Mouse (Mus musculus): ENCODE measurements at regions not wholly inside any gene's neighbourhood (a gene's known extent, or its start where the extent isn't known, plus 50 kb on each side); places are given as distances from the start of the nearest gene placed in this dataset.

DNA sequence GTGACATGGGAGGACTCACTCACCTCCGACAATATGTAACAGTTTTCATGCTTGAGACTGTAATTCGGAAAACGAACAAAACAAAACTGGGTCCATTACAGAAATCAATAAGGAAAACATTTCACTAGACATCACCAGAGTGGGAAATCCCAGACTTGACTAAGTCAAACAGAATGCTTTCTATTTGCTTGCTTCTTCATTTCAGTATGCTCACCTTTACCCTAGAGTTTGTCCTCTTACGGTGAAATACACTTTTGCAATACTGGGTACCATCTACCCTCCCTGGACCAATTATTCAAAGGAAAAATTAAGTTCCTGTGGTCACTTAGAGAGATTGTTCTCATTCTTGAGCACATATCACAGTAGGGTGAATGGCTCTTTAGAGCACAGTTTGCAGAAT is 613.4 kb upstream of the 4930412O13Rik start:
- no peak for DNase-seq (ENCODE audit: low read depth in 1 of 2, low spot score in 2 of 2)

DNA sequence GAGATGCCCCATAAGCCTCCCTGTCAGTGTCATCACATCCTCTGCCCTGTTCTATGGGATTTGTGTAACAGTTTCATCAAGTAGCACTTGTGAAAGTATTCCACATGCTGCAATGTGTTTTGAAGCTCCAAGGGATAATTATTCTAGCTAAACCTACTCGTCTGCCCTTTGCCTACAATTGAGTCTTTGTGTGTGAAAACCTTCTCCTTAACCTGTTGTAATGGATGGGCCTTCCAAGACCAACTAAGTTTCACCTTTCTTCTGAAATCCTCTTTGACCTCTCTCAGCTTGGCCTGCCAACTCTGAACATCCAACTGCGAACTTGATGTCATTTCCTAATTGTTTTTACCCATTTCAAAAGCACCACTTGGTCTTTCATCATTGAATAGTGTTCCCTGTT is 597.6 kb upstream of the 4930412O13Rik start:
- DNase-seq (ENCODE audit: low read depth in 1 of 2, low spot score in 2 of 2), result no peak

DNA sequence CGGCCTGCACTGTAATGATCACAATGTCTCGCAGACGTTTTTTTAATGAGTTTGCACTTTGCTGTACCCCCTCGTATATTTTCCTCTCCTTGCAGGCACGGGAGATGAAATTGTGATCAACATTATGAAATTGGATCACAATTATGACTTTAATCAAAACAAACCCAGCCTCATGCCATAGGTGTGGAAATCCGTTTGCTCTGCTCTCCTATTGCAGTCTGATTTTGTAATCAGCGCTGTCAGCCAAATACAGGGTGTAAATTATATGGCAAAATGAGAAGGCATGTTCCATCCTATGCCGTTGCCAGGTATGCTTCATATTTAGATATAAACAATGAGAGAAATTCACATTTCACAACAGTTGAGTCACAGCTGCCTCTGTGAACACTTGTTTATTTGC is 595.3 kb upstream of the 4930412O13Rik start:
- no peak for DNase-seq (ENCODE audit: low read depth in 1 of 2, low spot score in 2 of 2)

DNA sequence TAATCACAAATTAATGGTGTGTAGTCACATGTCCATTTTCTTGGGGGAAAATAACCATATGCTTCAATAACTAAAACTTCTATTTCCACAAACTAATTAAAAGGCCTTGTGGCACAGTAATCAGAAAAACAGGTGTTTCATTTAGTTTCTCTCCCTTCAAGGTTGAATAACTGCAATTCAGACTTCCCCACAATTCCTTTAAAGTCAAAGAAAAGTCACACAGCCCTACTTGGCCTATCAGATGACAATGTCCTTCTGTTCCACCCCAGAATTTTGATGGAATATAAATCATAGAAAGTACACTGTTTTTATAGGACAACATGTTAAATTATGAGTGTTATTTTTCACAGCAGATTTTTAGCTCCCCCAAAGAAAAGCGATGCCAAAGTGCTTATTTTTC is 594.0 kb upstream of the 4930412O13Rik start:
- DNase-seq (ENCODE audit: low read depth in 1 of 2, low spot score in 2 of 2), result no peak

DNA sequence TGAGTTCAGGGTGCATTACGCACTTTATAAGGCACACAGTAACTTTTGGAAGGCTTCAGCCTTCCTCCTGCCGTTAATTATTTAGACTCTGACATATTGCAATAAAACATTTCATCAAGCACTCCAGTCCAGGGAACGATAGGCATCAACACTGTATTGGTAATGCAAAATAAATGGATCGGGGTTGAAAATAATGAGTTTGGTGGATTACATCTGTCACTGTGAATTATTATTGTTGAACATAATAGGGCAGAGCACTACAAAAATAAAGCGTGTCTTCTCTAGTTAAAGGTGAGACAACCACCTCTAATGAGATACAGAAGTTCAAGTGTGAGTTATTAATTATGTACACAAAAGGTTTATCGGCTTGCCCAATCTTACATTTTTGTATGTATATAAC is 593.4 kb upstream of the 4930412O13Rik start:
- DNase-seq (ENCODE audit: low read depth in 1 of 2, low spot score in 2 of 2), result no peak

DNA sequence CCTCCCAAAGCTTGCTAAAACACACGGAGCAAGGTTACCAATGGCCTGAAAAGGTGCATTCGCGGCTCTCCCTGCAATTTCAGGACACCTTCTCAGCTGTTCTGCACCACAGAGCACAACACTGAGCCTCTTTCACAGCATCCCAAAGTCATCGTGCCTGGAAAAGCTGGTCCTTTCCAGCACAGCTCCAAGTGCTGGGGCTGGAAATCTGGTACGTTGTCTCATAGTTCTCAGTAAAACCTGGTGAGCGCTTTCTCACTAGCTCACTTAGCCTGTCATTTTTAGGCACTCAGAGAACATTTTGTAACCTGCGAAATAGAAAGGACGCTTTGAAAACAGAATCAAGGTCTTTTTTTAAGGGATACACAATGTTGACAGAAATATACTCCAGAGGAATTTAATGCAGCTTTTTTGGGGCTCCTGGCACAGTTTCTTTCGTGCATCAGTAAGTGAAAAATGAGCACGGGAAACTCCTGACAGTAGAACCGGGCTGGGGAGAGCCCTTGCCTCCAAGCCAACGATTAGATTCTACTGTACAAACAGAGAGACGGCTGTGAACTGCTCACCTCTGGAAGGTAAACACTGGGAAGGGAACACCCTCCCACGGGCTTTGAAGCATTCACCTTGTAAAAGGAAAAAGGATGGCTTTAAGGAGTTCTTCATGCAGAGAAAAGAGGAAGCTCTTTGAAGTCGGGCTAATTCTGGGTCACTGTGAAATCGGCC is 549.3 kb upstream of the 4930412O13Rik start:
- no peak for DNase-seq (ENCODE audit: low read depth in 1 of 2, low spot score in 2 of 2)

DNA sequence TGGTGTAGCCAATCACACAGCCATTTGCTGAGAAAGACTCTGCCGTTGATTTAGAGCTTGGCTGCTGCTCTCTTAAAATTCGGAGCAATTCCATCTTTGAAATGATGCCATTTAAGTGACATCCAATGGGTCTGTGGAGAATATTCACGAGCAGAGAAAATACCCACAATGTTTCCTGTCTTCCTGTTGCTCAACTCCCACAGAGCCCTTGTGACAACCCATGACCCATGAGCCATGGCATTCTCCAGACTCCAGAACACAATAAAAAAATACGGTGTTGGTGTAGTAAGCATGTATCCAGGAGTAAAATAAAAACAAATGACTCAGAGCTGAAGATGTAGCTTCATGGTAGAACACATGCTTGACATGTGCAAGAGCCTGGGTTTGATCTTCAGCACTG is 532.1 kb upstream of the 4930412O13Rik start:
- no peak for DNase-seq (ENCODE audit: low read depth in 1 of 2, low spot score in 2 of 2)

DNA sequence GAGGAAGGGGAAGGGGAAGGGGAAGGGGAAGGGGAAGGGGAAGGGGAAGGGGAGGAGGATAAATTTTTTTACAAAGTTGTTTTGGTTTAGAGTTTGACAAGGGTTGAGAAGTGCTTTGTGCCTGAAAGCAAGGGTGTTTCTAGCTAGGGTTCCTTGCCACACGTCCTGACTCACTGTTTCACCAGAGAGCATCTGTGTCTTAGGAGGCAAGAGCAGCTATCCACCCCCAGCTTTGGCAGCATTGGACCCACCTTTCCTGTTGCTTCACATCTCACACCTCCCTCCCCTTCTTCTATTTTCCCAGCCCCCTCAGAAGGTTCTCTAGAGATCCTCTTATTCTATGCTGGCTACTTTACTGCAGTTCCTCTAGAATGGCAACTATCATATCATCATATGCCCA is 531.1 kb upstream of the 4930412O13Rik start:
- no peak for DNase-seq (ENCODE audit: low read depth in 1 of 2, low spot score in 2 of 2)

DNA sequence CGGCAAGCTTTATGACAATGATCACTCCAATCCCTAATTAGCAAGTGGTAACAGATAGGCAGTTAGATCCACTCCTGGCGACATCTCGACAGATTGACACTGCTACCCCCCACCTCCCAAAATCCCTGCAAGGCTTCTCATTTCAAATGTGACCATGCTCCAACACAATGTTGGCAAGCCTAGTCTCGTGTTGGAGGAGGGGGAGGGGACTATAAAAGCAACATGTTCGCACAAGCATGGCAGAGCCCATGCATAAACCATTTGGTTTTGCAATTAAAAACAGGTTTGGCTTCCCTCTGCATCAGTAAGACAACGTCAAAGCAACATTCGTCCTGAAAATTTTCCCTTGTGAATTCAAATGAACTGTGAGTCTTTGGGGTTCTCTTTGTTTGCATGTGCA is 528.9 kb upstream of the 4930412O13Rik start:
- no peak for DNase-seq (ENCODE audit: low read depth in 1 of 2, low spot score in 2 of 2)

DNA sequence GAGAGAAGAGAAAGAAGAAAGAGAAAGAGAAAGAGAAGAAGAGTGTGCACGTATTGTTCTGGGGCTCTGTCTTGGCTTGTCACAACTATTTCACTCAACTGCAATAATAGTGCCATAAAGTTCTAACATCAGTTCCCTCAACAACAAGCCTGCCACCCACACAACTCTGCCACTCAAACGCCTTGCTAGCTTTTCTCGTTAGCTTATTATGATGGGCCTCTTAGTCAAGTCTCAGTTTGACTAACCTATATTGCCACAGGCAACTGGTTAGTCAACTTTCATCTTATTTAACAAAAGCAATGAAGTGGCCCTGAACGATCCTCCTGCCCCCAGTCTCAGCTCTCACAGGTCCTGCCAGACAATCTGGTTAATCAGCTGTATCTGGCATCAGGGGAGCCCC is 521.0 kb upstream of the 4930412O13Rik start:
- no peak for DNase-seq (ENCODE audit: low read depth in 1 of 2, low spot score in 2 of 2)

DNA sequence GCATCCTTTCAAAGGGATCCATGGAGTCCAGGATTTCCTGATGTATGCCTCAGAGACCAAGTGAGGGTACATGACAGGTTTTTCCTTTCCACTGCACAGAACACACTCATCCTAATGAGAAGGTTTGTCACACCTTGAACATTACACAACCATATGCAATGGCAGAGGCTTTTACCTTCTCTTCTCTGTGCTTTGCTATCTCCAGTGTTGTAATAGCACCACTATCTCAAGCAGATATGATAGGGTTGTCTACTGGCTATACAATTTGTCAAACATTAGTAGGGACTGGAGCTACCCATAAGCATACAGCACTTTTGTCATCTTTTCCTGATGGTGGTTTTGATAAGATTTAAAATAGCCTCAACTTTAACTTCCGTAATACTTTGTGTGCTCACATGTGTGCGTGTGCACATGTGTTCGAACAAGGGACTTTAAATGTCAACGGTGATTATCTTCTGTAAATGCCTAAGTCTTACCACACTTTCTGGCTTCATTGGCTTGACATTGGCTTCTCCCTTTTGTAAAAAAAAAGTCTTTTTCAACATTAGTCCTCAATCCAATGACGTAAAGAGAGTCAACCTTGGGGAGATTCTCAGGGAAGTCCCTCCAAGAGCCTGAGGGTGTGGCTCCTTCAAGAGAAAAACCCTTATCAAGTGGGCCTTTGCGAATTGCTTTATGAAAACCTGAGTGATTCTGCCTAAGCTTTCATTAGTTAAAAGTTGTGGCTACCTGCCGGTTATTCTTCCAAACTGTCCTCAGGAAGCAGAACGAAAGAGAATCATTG is 513.1 kb upstream of the 4930412O13Rik start:
- DNase-seq (ENCODE audit: low read depth in 1 of 2, low spot score in 2 of 2), result no peak

DNA sequence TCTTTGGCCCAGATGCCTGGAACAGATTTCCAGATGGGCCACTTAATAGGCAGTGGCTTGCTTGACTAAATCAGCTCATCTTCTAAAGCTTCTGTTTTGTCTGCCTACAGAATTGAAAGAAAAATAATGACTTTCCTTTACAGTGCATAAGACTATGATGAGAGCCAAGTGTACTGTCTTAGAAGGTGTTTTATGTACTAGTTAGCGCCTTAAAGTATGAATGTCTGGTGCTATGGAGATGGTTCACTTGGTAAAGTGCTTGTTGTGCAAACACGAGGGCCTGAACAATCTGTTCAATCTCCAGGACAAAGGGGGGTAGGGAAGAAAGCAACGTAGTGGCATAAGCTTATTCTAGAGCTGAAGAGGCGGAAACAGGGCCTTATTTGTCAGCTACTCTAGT is 511.5 kb upstream of the 4930412O13Rik start:
- no peak for DNase-seq (ENCODE audit: low read depth in 1 of 2, low spot score in 2 of 2)

DNA sequence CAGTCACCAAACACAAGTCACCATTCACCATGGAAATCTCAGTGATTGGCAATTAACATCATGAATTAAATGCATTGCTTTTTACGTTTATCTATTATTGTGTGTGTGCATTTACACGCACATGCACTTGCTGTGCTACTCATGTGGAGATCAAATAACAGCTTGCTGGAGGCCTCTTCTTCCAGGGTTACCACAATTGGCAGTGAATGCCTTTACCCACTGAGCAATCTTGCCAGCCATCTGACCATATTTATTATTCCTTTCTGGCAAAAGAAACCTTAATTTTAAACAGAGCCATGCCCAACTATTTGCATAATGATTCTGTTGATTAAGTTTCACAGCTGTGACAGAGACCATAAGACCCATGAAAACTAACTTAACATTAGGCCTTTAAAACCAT is 494.5 kb upstream of the 4930412O13Rik start:
- DNase-seq (ENCODE audit: low read depth in 1 of 2, low spot score in 2 of 2), result no peak

DNA sequence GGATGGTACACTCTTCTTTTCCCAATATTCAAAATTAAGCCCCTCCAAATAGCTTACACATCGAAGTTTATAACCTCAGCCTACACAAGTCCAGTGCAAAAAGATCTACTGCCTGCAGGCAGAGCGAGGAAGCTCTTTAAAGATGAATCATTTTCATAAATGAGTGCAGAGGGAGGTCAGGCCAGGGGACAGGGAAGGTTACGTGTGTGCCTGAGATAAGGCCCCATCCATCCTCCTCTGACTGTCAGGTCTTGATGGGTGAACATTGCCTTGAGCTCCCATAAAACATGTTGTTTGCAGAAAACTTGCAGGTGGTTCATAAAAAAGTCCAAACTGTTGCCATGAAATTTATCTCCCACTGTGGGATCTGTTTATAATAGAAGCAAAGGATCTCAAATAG is 493.0 kb upstream of the 4930412O13Rik start:
- no peak for DNase-seq (ENCODE audit: low read depth in 1 of 2, low spot score in 2 of 2)

DNA sequence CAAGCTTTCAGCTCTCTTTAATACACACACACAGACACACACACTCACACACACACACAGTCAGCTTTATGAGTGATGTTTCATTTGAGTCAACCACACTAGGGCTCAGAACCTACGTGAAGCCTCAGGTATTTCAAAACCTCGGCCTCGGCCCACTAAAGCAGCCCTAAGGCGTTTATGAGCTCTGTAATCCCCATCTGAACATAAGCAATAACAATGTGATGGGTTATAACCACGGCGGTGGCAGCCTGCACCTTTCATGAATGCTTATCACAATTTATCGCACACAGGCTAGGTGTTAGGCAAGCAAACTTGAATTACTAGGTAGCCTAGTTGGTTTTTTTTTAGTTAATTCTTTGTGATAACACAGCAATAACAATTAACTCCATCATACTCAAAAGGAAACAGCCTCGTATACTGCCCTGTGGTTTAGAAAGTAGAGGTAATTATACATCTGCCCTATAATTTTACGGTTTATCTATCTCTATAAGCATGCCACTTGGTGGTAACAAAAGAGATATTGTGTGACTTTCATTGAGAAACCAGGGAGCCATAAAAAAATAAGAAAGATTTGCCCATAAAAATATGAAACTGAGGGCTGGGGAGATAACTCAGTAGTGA is 485.6 kb upstream of the 4930412O13Rik start:
- no peak for DNase-seq (ENCODE audit: low read depth in 1 of 2, low spot score in 2 of 2)

DNA sequence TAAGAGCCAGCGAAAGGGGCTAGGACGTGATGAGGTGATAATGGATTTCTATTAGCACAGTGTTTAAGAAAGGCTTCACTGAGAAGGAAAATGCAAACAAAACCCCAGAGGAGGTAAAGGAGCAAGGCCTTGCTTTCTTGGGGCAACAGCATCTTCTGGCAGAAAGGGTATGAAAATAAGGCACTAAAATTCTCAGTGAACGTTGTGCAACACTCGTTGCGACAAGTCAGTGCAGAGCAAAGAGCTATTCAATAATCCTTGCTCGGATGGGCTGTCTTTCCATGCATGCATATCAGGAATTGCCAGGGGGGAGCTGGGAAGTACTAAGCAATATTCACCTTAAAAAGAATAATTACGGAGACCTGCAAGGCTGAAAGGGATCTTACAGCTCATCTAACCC is 479.6 kb upstream of the 4930412O13Rik start:
- no peak for DNase-seq (ENCODE audit: low read depth in 1 of 2, low spot score in 2 of 2)

DNA sequence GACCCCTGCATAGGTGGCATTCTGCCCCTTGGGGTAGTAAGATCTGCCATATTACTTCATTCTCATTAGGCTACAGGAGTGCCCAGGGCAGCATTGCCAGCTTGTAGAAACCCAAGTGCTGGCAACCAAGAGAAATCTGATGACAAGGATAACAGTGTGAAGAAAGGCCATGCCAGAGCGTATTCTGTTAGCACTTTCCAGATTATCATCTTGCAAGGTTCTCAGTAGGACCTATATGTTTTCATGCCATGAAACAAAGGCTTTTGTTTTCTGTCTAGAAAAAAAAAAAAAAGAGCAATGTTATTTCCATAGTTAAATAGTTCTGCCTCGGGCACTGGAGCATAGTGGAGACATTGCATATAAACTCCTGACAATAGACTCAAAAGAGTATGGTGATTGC is 478.8 kb upstream of the 4930412O13Rik start:
- no peak for DNase-seq (ENCODE audit: low read depth in 1 of 2, low spot score in 2 of 2)

DNA sequence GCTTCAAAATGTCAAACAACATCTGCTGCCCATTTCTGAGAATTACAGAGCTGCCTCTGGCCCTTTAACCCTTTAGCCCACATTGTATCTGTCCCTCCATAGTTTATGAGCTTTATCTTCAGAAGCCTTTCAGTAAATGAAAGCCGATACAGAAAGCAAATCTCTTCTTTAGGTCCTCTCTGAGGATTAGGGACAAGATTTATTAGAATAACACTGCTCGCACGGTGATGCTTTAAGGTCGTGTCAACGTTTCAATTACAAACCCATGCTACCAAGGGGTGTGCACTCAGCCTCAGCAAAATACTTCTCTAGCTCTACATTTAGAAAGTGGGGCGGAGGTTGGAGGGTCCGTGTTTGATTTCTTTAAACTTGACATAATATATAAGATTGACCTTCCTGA is 472.0 kb upstream of the 4930412O13Rik start:
- no peak for DNase-seq (ENCODE audit: low read depth in 1 of 2, low spot score in 2 of 2)

DNA sequence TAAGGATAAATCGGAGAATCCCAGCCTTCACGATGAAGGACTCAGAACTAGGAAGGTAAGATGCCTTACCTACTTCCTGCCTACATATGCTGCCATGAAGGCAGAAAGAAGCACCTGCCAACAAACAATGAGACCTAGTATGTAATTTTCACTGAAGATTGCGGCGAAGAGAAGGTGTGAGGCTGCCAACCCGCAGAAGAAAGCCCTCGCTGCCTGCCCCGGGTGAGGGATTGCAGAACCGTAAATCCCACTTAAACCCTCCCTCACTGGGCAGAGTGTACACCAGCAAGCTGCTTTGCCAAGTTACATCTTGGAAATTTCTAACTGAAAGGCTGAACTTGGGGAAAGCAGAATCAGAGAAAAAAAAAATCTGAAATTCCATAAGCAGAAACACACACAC is 458.4 kb upstream of the 4930412O13Rik start:
- DNase-seq (ENCODE audit: low read depth in 1 of 2, low spot score in 2 of 2), result no peak

DNA sequence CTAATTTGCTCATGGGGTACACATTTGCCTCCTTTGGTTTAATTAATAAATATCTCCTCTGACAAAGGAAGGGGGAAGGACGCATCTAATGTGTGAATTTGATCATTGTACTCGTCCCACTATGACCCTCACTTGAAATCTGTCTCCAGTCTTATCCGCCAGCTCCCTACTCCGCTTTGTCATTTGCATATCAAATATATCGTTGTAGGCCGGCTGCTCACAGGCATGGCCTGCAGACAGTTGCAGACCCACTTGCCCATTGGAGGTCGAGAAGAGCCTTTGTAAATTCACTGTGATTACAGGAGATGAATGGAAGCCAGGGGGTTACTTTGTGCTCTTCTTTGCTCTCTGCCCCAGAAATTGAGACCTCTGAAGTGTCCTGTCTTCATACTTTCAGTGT is 457.5 kb upstream of the 4930412O13Rik start:
- no peak for DNase-seq (ENCODE audit: low read depth in 1 of 2, low spot score in 2 of 2)

DNA sequence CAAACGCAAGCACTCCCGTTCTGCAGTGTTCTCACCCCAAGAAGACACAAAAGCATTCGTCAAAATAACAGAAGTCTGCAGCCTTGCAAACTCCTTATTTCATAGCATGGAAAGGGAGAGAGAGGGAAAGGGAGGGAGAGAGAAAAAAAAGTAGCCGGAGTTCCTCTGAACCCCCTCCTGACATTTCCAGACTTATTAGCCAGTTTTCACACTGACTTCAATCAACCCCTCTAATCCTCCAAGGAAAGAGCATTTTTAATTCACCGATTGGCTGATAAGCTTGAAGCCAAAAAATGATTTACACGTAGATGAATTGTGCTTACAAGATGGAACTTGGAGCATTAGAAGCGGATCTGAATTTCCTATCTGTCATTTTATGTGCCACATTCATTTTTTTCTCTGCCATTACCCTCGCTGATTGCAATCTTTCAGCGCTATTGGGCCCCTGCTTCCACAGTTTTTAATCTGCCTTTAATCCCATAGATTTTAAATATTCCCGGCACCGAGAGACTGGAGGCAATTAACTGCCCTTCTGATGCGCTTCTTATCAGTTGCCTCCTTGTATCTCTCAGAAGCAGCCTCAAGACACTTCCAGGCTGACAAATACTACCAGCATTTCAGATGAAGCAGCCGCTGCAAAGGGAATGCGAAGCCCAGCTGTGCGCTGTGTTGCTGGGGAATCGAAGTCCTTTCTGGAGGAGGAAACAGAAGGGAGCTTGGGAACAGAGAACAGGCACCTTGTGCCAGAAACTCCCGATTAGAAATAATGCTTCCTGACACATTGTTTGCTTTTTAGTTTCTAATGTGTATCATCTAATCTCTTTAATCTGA is 447.7 kb upstream of the 4930412O13Rik start:
- DNase-seq (ENCODE audit: low read depth in 1 of 2, low spot score in 2 of 2), result no peak

All from monocyte, adult 2 months (primary cell).